Comparison of ENCODE assay signal across 26 mouse cellular contexts in the genomic region with DNA sequence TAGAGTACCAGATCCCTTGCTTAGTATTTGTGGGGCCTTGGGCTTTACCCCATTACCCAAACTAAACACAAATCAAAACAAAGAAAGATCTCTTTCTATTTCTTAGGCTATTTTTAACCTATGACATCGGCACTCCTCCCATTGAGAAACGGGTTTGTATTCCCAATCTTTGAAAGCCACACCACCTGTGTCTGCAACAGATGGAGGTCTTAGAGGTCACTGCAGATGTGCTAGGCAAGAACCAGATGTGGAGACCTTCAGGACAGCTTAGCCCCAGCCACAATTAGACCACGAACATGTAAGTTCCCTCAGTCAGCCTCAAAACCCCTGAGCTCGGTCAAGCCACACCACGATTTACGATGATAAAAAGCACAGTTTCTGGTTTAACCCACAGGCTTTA. TPM values are rescaled to one million over a fixed set of nuclear protein-coding genes. Genes with fewer than 3 reads are reported as not detected.
DNase-seq lines count a peak whose midpoint lies in the region; ATAC-seq and TF ChIP-seq lines count a peak whose summit lies in the region.
"Had no signal": no experiment of that assay in that cellular context is flagged by ENCODE, and none has a peak within 500 bp of the region (broad histone marks: within the 10 kb centered on the region; RNA-seq: fewer than 3 reads in every experiment).

No protein-coding gene starts in this region.

- H3K4me3 ChIP-seq in heart, embryonic 12.5 days: no peak overlapping the region
- no peak overlapping the region for H3K4me3 ChIP-seq in heart, postnatal 0 days (ENCODE audit: low read depth, low read length)
- H3K4me3 ChIP-seq: embryonic facial prominence, embryonic 13.5 days; forebrain, embryonic 10.5 days; forebrain, embryonic 15.5 days; hindbrain, embryonic 12.5 days; intestine, embryonic 15.5 days; liver, embryonic 12.5 days; megakaryocyte, embryonic 14.5 days; midbrain, embryonic 12.5 days; neural tube, embryonic 13.5 days had no signal

- no peak overlapping the region for H3K4me2 ChIP-seq in heart, embryonic 12.5 days
- no peak overlapping the region for H3K4me2 ChIP-seq in heart, postnatal 0 days (ENCODE audit: low read depth, low read length)
- H3K4me2 ChIP-seq: embryonic facial prominence, embryonic 13.5 days; forebrain, embryonic 15.5 days; hindbrain, embryonic 12.5 days; intestine, embryonic 15.5 days; liver, embryonic 12.5 days; midbrain, embryonic 12.5 days; neural tube, embryonic 13.5 days had no signal

- H3K27me3 ChIP-seq in heart, embryonic 12.5 days (replicated peaks): no peaks in the 10 kb centered on the region
- H3K27me3 ChIP-seq in heart, postnatal 0 days (ENCODE audit: control insufficient read depth, insufficient read depth, low read length): no peaks in the 10 kb centered on the region
- H3K27me3 ChIP-seq: embryonic facial prominence, embryonic 13.5 days; forebrain, embryonic 15.5 days; hindbrain, embryonic 12.5 days; intestine, embryonic 15.5 days; liver, embryonic 12.5 days; midbrain, embryonic 12.5 days; neural tube, embryonic 13.5 days had no signal

- no peak overlapping the region for H3K9ac ChIP-seq in heart, embryonic 12.5 days
- H3K9ac ChIP-seq in heart, postnatal 0 days (replicated peaks; ENCODE audit: low read depth, low read length): no peak overlapping the region
- H3K9ac ChIP-seq: embryonic facial prominence, embryonic 13.5 days; forebrain, embryonic 15.5 days; hindbrain, embryonic 12.5 days; intestine, embryonic 15.5 days; liver, embryonic 12.5 days; liver, postnatal 0 days; midbrain, embryonic 12.5 days; neural tube, embryonic 13.5 days had no signal

- no peak for TF ChIP-seq EP300 in heart, postnatal 0 days (IDR thresholded peaks at IDR 0.05; ENCODE audit: low read depth)

- ATAC-seq in heart, embryonic 12.5 days (ENCODE audit: insufficient number of reproducible peaks, low FRiP score): no peak
- ATAC-seq in heart, postnatal 0 days (ENCODE audit: insufficient read depth, low read depth): no peak
- 0 out of 2 replicates have a peak, but pooled peaks have one; percentile 29 for ATAC-seq in common myeloid progenitor, adult 5-6 weeks (replicated peaks; ENCODE audit: low read depth, poor library complexity, severe bottlenecking)
- ATAC-seq: forebrain, embryonic 15.5 days; hindbrain, postnatal 0 days; intestine, embryonic 15.5 days; liver, embryonic 12.5 days had no signal

- no peak for DNase-seq in heart, postnatal 4 days
- DNase-seq in heart, postnatal 0 days (ENCODE audit: low spot score): no peak
- no peak for DNase-seq in heart, postnatal 14 days
- DNase-seq in kidney, adult 11 months: no peak
- DNase-seq: adrenal gland, postnatal 25 days; cerebellum, adult 11-12 months; cerebellum, adult 9-11 months; kidney, adult 8-10 months; kidney, postnatal 4 days; left cerebral cortex, postnatal 4 days; liver, postnatal 0 days; lung, postnatal 36 days; right cerebral cortex, postnatal 4 days had no signal

- no peak for TF ChIP-seq CTCF in heart, postnatal 0 days (IDR thresholded peaks at IDR 0.05; ENCODE audit: low read depth)

- H3K9me3 ChIP-seq in heart, embryonic 12.5 days (replicated peaks): no peaks in the 10 kb centered on the region
- H3K9me3 ChIP-seq in heart, postnatal 0 days (replicated peaks; ENCODE audit: control insufficient read depth, low read length): no peaks in the 10 kb centered on the region
- H3K9me3 ChIP-seq: embryonic facial prominence, embryonic 13.5 days; forebrain, embryonic 10.5 days; forebrain, embryonic 15.5 days; hindbrain, embryonic 12.5 days; intestine, embryonic 15.5 days; midbrain, embryonic 12.5 days; neural tube, embryonic 13.5 days had no signal

- 64% methylated on average over 6 of the region's 6 CpGs for WGBS in heart, embryonic 12.5 days
- 61% methylated on average over 6 of the region's 6 CpGs for WGBS in heart, postnatal 0 days

- H3K4me1 ChIP-seq in heart, embryonic 12.5 days (replicated peaks): peaks cover 40% of the 10 kb centered on the region
- peaks cover 30% of the 10 kb centered on the region for H3K4me1 ChIP-seq in heart, postnatal 0 days (ENCODE audit: control insufficient read depth, insufficient read depth)
- H3K4me1 ChIP-seq: hindbrain, embryonic 12.5 days; intestine, embryonic 15.5 days; liver, embryonic 12.5 days; megakaryocyte, embryonic 14.5 days had no signal

- H3K36me3 ChIP-seq in heart, embryonic 12.5 days: peaks cover 11% of the 10 kb centered on the region
- 0 out of 2 replicates have a peak, but pooled peaks cover 2% of the 10 kb centered on the region for H3K36me3 ChIP-seq in heart, postnatal 0 days (replicated peaks; ENCODE audit: control insufficient read depth, insufficient read depth, low read length)
- H3K36me3 ChIP-seq: intestine, embryonic 15.5 days had no signal

- intact Hi-C loops in heart, postnatal 14 days (cut with DNase I): no loop called here

- peak overlapping the region; percentile 56 for H3K27ac ChIP-seq in heart, embryonic 12.5 days (ENCODE audit: poor library complexity, severe bottlenecking)
- H3K27ac ChIP-seq in heart, postnatal 0 days (ENCODE audit: low read depth): peak overlapping the region; percentile 57
- H3K27ac ChIP-seq: embryonic facial prominence, embryonic 13.5 days; forebrain, embryonic 10.5 days; forebrain, embryonic 15.5 days; hindbrain, embryonic 12.5 days; hindbrain, postnatal 0 days; intestine, embryonic 15.5 days; kidney, postnatal 0 days; liver, embryonic 12.5 days; midbrain, embryonic 12.5 days; neural tube, embryonic 13.5 days had no signal

RNA-seq across cellular contexts. Expression of a gene that starts 15.2 kb away (rescaled TPM):
- polyA plus RNA-seq in heart, embryonic 12.5 days (2016; fragmentation: Nextera tagmentation; extraction: Ambion mirVana): 60.1 and 62.9 TPM in 2 replicates
- total RNA-seq in heart, postnatal 4 days (2021): 100 to 1,000 TPM; 139 to 143 TPM
- total RNA-seq in heart, postnatal 0 days (2014; rRNA removed; ENCODE audit: low replicate concordance): 62.9 and 63.3 TPM in 2 replicates
- 44.2 and 45.0 TPM in 2 replicates for polyA plus RNA-seq in heart, postnatal 0 days (2015; fragmentation: Nextera tagmentation; extraction: Ambion mirVana)
- 100 to 1,000 TPM; 134 to 138 TPM for total RNA-seq in heart, postnatal 14 days (2021)
- total RNA-seq in common myeloid progenitor, adult 5-6 weeks (2017): 6.0 and 6.6 TPM in 2 replicates
